Mouse (Mus musculus) neutrophil, adult 59 days (primary cell): ENCODE measurements around the gene Zfp995. TPM values are rescaled to one million over a fixed set of nuclear protein-coding genes. Genes with fewer than 3 reads are reported as not detected.

ENCODE experiments used
- total RNA-seq, 2 experiments: library from RNA; stranded (reverse); gene quantifications; 1 replicate in 1 of 2; 2 replicates in 1 of 2; pipeline ENCODE4 v1.2.4; 2023

The Zfp995 gene
- 1 to 10 TPM; 3.1 to 3.2 TPM for total RNA-seq

DNA sequence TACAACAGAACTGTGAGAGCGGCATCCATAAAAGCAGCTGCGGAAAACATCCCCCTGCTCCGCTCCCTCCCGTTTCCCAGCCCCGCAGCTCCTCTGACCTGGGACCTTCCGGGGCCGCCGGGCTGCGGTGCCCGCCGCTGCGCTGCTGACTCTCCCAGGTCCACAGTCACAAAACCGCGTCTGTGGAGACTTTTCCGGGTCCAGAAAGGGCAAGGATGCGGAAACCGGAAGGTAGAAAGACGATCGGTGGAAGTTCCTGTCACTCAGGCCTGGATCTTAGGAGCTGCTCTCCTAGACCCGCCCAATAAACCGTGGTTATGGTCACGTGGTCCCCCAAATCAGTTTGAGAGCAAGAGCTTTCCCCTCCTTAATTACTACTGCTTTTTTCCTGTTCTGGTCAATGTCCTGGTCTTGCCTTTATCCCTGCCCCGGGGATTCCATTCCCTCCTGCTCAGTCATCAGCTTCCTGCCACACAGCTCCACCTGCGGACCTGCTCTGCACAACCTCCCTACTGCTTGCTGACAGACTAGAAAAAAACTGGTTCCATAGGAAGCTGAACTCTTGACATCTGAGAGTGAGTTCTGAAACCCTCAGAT is at the start of gene Zfp995:
Gene Zfp995, minus strand, starts transcription at position 471 of the 597 bp plus-strand sequence.

DNA sequence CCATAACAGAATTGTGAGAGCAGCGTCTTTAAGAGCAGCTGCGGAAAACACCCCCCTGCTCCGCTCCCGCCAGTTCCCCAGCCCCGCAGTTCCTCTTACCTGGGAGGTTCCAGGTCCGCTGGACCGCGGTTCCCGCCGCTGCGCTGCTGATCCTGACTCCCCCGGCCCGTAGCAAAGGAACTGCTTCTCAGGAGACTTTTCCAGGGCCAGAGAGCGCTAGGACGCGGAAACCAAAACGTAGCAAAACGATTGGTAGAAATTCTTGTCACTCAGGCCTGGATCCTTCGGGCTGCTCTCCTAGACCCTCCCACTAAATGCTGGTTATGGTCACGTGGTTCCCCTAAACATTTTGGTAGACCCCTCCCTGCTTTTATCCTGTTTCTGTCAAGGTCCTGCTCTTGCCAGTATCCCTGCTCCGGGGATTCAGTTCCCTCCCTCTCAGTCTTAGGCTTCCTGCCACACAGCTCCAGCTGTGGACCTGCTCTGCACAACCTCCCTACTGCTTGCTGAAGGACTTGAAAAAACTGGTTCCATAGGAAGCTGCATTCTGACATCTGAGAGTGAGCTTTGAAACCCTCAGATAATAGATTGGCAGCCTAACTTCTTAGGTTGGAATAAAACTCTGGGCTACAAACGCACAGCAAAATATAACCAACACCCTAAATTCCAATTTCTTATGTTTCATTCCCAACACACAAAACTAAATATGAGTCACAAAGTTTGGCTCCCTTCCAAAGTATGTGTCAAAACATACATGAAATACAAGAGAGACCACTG is 64.0 kb downstream of the Zfp995 start, which contains the start of gene Zfp820:
Gene Zfp820, minus strand, starts transcription at position 228 of the 777 bp plus-strand sequence.

Other genes with a start within 250 kb of the Zfp995 start
- 1 to 10 TPM; 2.2 to 9.1 TPM for gene Gm10226, start 218.1 kb downstream of the Zfp995 start, total RNA-seq
- gene Zfp760, start 202.2 kb downstream of the Zfp995 start, total RNA-seq, result 1 to 10 TPM; 1.6 to 1.7 TPM
- gene Zfp229, start 179.1 kb downstream of the Zfp995 start, total RNA-seq, result 1 to 10 TPM in 1 of 2 experiments, under 1 TPM in 1; 0.88 to 1.5 TPM
- gene Zfp820, start 64.2 kb downstream of the Zfp995 start, total RNA-seq, result under 1 TPM; 0.20 to 0.49 TPM
- 10 to 100 TPM in 1 of 2 experiments, 1 to 10 TPM in 1; 8.2 to 11.8 TPM for gene Zfp942, start 52.5 kb upstream of the Zfp995 start, total RNA-seq
- gene Zfp943, start 52.6 kb upstream of the Zfp995 start, total RNA-seq, result 10 to 100 TPM; 12.2 to 13.1 TPM